Mouse (Mus musculus) megakaryocyte, embryonic 14.5 days (primary cell): ENCODE results near the gene Tff3. TPM values are rescaled to one million over a fixed set of nuclear protein-coding genes. Genes with fewer than 3 reads are reported as not detected.
A peak's percentile ranks its signal among the peaks of the same experiment; 100 is the strongest.

Experiments used
- H3K27me3 ChIP-seq: replicated peaks from 2 replicates; pipeline ENCODE3; 2012; ENCODE audit warnings: inconsistent platforms
- H3K36me3 ChIP-seq: replicated peaks from 2 replicates; pipeline ENCODE3; 2012; ENCODE audit warnings: low read length, inconsistent platforms, mixed read lengths
- H3K4me1 ChIP-seq: 2 replicates; pipeline ENCODE4 v1.6.1; 2012; ENCODE audit warnings: inconsistent platforms
- H3K4me3 ChIP-seq: replicated peaks from 2 replicates; pipeline ENCODE3; 2012; ENCODE audit warnings: moderate library complexity, mild to moderate bottlenecking, inconsistent platforms
- H3K9me3 ChIP-seq: 2 replicates; pipeline ENCODE4 v1.6.1; 2012; ENCODE audit warnings: inconsistent platforms
- FLI1 ChIP-seq: IDR thresholded peaks from 2 replicates; pipeline ENCODE4 v1.6.1; 2012; ENCODE audit warnings: low read length, inconsistent platforms, mixed read lengths
- GATA1 ChIP-seq: IDR thresholded peaks from 3 replicates; pipeline ENCODE4 v1.6.1; 2012; ENCODE audit warnings: mixed read lengths, low read length, inconsistent platforms, borderline replicate concordance
- polyA plus RNA-seq: library from polyadenylated mRNA; stranded (reverse); fragments of >175 nt; gene quantifications from 2 replicates; pipeline ENCODE4 v1.2.3, GENCODE M21; 2012; ENCODE audit warnings: low replicate concordance; ENCODE audit not compliant: insufficient read depth

The Tff3 gene
- polyA plus RNA-seq, 1 experiment, result not detected

DNA sequence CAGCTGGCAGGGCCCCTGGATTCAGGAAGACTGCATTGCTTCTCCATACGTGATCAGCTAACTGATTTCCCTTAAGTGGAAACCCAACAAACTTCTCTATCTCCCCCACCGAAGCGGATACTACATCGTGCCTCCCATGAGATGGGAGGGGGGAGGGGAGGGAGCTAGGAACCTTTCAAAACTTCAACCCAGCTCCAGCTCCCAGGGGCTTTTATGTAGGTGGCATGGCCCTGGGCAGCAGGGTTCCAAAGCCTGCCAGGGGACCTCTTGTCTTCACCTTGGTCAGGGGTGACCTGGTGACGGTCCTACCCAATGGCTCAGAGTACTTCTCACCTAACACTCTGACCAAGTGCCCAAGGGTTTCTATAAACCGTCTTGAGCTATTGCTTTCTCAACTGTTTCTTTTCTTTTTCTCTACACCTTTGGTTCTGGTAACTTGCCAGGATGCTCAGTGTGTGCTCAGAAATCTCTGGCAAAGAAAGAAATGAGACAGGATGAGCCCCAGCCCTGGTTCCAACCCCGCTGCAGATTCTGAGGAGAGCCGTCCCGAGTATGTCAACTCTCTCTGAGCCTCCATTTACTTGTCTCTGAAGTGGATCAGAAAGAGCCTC lies 633 bp downstream of the Tff3 start:
- Histone ChIP-seq H3K4me1 (no peaks in the 10 kb centered on the region), H3K4me3 (no peak overlapping the region), H3K9me3 (peaks cover under 1% of the 10 kb centered on the region; the same call in 1 of the 2 replicates), H3K36me3 (no peaks in the 10 kb centered on the region), H3K27me3 (peaks cover 64% of the 10 kb centered on the region)
- TF ChIP-seq FLI1, result no peak
- TF ChIP-seq GATA1, result no peak

DNA sequence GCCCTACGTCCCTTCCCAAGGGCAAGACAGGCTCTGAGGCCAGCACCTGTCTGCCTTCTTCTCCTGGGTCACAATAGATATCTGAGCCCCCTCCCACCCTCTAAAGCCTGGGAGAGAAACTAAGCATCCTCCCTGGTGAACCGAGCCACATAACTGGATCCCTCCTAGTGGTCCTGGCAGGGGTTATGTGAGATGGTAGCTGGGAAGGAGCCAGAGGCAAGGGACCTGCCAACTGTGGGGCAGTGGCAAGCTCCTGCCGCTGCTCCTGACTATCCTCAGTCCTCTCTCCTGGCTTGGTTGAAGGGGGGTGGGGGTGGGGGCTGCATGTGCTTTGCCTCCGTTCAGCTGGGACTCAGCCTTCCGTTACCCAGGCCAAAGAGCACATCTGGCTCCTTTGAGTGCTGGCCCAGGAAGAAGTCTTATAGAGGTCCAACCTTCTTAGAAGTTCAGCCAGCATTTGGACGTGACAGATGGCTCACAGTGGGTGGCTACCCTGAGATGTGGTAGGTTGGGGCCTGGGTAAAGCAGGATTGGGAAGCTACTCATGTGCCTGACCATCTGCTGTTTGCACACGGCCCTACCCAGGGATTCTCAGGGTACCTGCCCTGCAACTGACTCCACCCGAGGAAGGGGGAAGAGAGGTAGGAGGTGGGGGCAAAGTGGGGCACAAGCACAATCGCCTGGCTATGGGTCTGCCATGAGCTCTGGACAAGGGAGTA lies 3.7 kb downstream of the Tff3 start:
- Histone ChIP-seq H3K4me1 (no peaks in the 10 kb centered on the region), H3K4me3 (no peak overlapping the region), H3K9me3 (peaks cover 7% of the 10 kb centered on the region; the same call in 1 of the 2 replicates), H3K36me3 (no peaks in the 10 kb centered on the region), H3K27me3 (peaks cover 56% of the 10 kb centered on the region)
- no peak for TF ChIP-seq FLI1
- no peak for TF ChIP-seq GATA1

DNA sequence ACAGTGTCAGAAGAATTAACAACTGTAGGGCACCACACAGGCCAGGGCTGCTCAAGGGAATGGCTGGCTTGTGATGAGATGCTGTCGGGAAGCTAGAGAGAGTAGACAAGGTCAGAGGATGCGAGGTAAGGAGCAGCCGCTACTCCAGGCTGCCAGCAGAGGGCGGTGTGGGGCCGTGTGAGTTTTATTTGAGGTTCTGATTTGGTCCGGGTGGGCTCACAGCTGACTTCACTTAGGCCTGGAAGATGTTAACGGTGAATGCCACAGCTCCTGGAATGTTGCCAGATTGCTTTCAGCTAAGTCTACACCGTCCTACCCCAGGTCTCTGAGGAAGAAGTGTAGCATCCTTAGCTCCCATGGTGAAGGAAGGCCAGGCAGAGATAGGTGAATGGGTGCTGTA lies 7.5 kb downstream of the Tff3 start:
- no peak overlapping the region for H3K4me3 ChIP-seq
- TF ChIP-seq FLI1 (no peak), GATA1 (no peak)
- no peaks in the 10 kb centered on the region for H3K4me1 ChIP-seq
- H3K36me3 ChIP-seq, result peaks cover 14% of the 10 kb centered on the region
- peaks cover 33% of the 10 kb centered on the region for H3K27me3 ChIP-seq
- H3K9me3 ChIP-seq, result peaks cover 7% of the 10 kb centered on the region; the same call in 1 of the 2 replicates

DNA sequence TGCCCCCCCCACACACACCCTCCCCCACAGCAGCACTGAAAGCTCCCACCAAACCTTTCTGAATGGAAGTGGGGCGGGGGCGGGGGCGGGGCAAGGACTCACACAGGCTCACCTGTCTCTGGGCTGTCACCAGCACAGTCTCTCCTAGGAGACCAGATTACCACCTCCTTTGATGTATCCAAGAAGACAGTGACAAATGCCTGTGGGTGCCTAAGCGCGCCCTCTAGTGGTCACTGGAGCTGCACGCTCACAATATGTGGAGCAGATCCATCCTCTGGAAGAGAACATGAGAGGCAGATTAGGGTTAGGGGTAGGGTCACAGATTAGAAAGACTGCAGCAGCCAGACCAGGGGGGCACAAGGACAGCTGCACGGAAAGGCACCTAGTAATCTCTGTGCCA lies 10.0 kb downstream of the Tff3 start:
- Histone ChIP-seq H3K4me1 (no peaks in the 10 kb centered on the region), H3K4me3 (no peak overlapping the region), H3K36me3 (peaks cover 38% of the 10 kb centered on the region), H3K9me3 (peaks cover 7% of the 10 kb centered on the region; the same call in 1 of the 2 replicates), H3K27me3 (peaks cover 14% of the 10 kb centered on the region)
- TF ChIP-seq GATA1 (no peak), FLI1 (no peak)

DNA sequence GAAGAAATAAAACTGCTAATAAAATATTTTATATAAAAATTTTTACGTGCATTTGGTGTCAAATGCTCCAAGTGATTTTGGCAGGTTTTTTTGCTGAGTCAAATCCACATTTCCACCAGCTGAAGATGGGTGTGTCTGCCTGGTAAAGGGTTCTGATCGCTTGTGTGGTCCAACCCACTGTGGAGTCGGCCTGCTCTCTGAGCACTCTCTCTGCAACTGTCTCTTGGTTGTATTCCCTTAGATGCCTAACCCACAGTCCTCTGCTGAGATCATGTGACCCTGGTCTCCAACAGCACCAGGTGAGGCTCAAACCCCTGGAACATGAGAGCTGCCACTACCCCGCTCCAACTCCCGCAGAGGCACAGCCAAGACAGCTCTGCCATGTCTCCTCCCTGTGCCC lies 11.5 kb downstream of the Tff3 start:
- no peak for TF ChIP-seq FLI1
- no peak for TF ChIP-seq GATA1
- peaks cover 53% of the 10 kb centered on the region for H3K36me3 ChIP-seq
- H3K9me3 ChIP-seq, result no peaks in the 10 kb centered on the region
- no peak overlapping the region for H3K4me3 ChIP-seq
- peaks cover 10% of the 10 kb centered on the region for H3K27me3 ChIP-seq
- H3K4me1 ChIP-seq, result no peaks in the 10 kb centered on the region

DNA sequence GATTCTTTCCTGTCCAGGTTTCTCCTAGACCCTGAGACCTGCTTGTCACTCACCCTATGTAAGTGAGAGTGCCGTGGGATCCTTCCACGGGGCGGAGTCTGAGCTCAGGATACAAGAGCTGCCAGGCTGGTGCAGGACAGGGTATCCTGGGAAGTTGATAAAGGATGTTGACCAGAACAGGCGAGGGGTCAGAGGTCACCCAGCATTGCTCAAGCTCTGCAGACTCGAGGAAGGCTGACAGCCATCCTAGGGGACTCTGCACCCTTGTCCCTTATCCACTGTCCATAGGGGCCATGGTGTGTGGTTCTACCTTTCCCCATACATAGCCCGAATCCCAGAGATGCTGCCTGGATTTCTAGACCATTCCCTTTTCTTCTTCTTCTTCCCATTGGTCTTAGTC lies 13.4 kb downstream of the Tff3 start:
- peaks cover 72% of the 10 kb centered on the region for H3K36me3 ChIP-seq
- no peak overlapping the region for H3K4me3 ChIP-seq
- peaks cover 3% of the 10 kb centered on the region for H3K27me3 ChIP-seq
- H3K9me3 ChIP-seq, result no peaks in the 10 kb centered on the region
- TF ChIP-seq GATA1, result no peak
- TF ChIP-seq FLI1, result no peak
- H3K4me1 ChIP-seq, result no peaks in the 10 kb centered on the region

DNA sequence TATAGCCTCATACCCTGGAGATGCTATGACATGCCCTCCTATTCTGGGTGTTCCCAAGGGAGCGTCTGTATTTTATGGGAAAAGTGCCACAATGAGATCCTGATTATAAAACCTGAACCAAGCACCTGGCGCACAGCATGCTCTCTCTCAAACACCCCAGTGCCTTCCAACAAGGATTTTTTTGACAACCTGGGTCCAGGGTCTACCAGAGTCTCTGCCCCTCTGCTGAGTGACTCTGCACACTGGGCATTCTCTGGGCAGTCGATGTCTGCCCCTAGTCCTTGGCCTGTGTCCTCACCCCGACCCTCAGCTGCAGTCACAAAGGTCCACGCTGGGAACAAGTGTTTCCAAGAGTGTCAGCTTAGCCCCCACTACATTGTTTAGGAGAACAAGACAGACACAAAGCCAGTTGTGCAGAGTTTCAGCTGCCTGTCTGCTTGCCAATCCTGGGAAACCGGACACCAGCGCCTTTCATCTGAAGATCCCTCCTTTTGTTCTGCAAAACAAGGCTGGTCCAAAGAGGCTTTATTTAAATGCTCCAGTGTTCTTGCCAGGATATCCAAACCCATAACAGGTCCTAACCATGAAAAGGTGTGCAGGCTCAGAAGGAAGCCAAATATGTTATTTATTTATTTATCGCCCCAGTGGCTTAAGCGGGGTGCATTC lies 16.1 kb downstream of the Tff3 start:
- Histone ChIP-seq H3K4me1 (no peaks in the 10 kb centered on the region), H3K36me3 (peaks cover 96% of the 10 kb centered on the region), H3K27me3 (peaks cover 3% of the 10 kb centered on the region), H3K4me3 (no peak overlapping the region), H3K9me3 (no peaks in the 10 kb centered on the region)
- TF ChIP-seq GATA1 (no peak), FLI1 (no peak)

DNA sequence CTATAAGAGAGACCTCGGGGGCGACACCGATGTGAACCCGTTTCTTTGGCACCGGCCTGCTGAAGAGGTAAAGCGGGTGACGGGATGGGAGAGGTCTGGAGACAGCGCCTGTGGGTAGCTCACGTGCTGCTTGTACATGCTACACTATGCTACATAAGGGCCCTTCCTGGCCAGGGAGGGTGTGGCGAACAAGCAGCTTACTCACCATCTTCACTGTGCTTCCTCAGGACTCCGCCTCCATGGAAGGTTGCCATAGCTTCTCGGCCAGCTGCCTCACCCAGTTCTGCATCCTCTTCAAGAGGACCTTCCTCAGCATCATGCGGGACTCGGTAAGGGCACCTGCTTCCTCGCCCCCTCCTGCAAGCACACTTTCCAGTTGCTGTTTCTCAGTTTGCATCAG lies 21.1 kb downstream of the Tff3 start:
- H3K36me3 ChIP-seq, result peaks cover 99% of the 10 kb centered on the region

DNA sequence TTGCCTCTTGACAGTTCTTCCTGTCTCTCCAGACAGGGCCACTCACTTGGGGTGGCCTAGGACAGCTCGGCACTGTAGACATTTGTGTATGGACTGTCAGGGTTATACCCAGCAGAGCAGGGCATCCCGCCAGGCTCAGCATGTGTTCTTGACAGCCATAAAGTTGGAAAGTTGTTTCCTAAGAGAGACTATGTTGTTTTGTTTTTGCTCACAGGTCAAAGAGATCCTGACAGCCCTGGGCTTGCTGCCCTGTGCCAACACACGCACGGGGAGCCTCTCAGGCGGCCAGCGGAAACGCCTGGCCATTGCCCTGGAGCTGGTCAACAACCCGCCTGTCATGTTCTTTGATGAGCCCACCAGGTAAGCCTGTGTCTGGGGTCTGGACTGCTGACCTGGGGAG lies 25.6 kb downstream of the Tff3 start:
- Histone ChIP-seq H3K27me3 (peaks cover 10% of the 10 kb centered on the region), H3K36me3 (peaks cover 91% of the 10 kb centered on the region), H3K4me1 (peaks cover 18% of the 10 kb centered on the region), H3K9me3 (no peaks in the 10 kb centered on the region), H3K4me3 (no peak overlapping the region)
- TF ChIP-seq FLI1, result no peak
- no peak for TF ChIP-seq GATA1

More for the DNA sequence above, 21.1 kb downstream of the Tff3 start:
- H3K9me3 ChIP-seq, result no peaks in the 10 kb centered on the region
- no peak for TF ChIP-seq FLI1
- TF ChIP-seq GATA1, result no peak
- peaks cover 6% of the 10 kb centered on the region for H3K27me3 ChIP-seq
- H3K4me1 ChIP-seq, result no peaks in the 10 kb centered on the region; the same call in 1 of the 2 replicates
- peak overlapping the region; percentile 2 for H3K4me3 ChIP-seq
